Mouse (Mus musculus): Measurements from ENCODE around the gene Tax1bp1.
A peak's percentile ranks its signal among the peaks of the same experiment; 100 is the strongest.

The Tax1bp1 gene

GRCm38 (mm10) chr6:52802181-52802580 is 88.7 kb downstream of the Tax1bp1 start:
- peak; percentile 62 for DNase-seq

DNA sequence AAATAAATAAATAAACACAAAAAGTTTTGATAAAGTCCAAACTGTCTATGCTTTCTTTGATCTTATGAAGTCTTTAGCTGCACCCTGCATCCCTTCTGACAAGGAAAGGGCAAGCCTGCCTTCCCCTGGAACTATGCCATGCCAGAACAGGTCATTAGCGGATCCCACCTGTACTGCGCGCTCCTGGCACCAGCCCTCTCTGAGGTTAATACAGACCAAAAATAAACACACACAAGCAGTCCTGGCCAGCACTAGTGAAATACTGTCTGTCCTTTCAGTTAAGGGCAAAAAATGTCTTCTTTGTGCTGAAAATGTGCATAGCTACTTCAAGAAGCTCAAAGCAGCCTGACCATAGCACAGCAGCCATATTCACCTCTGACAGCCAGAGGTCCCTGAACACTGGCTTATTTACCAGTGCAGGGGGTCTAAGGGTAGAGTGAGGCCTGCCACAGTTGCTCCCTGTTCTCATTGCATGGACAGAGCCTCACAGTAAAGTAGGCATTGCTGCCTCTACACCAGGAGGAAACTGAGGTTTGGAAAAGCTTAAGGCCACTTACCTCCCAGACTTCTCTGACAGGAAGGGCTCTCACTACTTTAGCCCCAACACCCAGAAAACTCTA is 91.8 kb downstream of the Tax1bp1 start:
- no peak for DNase-seq
